Mouse (Mus musculus) neural tube, embryonic 15.5 days (tissue): Measurements from ENCODE around the gene BC017158. TPM values are rescaled to one million over a fixed set of nuclear protein-coding genes. Genes with fewer than 3 reads are reported as not detected.
A peak's percentile ranks its signal among the peaks of the same experiment; 100 is the strongest.

Source experiments
- ATAC-seq: fragments of 200-750 bp; cut with Nextera tagmentation; 2 replicates; pipeline ENCODE4 v1.8.0; 2017; ENCODE audit warnings: mild to moderate bottlenecking, moderate TSS enrichment, moderate library complexity; ENCODE audit not compliant: low FRiP score
- H3K27ac ChIP-seq: fragments of 300-500 bp; sonication (generic); replicated peaks from 2 replicates; pipeline ENCODE4 v1.5.1; 2015; ENCODE audit warnings: mild to moderate bottlenecking, inconsistent platforms
- H3K27me3 ChIP-seq: fragments of 300-500 bp; sonication (generic); replicated peaks from 2 replicates; pipeline ENCODE4 v1.6.1; 2015; ENCODE audit warnings: inconsistent platforms
- H3K36me3 ChIP-seq: fragments of 300-500 bp; sonication (generic); 2 replicates; pipeline ENCODE4 v1.6.1; 2015; ENCODE audit warnings: inconsistent platforms
- H3K4me1 ChIP-seq: fragments of 300-500 bp; sonication (generic); 2 replicates; pipeline ENCODE4 v1.6.1; 2015; ENCODE audit warnings: inconsistent platforms
- H3K4me2 ChIP-seq: fragments of 300-500 bp; sonication (generic); 2 replicates; pipeline ENCODE4 v1.6.1; 2015; ENCODE audit warnings: inconsistent platforms, mild to moderate bottlenecking, moderate library complexity
- H3K4me3 ChIP-seq: fragments of 300-500 bp; sonication (generic); replicated peaks from 2 replicates; pipeline ENCODE4 v1.5.1; 2015; ENCODE audit warnings: mild to moderate bottlenecking, inconsistent platforms
- H3K9ac ChIP-seq: fragments of 300-500 bp; sonication (generic); replicated peaks from 2 replicates; pipeline ENCODE4 v1.6.1; 2015; ENCODE audit warnings: mild to moderate bottlenecking, inconsistent platforms
- H3K9me3 ChIP-seq: fragments of 300-500 bp; sonication (generic); replicated peaks from 2 replicates; pipeline ENCODE4 v1.6.1; 2016; ENCODE audit warnings: inconsistent platforms
- WGBS: fragments of 180-500 bp; shearing (Covaris S2); methylation state at CpG from one replicate; pipeline ENCODE4 v1.1.7; 2015; ENCODE audit warnings: mixed read lengths; 5-methylcytosine and 5-hydroxymethylcytosine counted together
- polyA plus RNA-seq: library from polyadenylated mRNA; unstranded; fragments of >200 nt; fragmentation: Nextera tagmentation; extraction: Ambion mirVana; gene quantifications from 2 replicates; pipeline ENCODE4 v1.2.1, GENCODE M21; 2015

Gene BC017158
- polyA plus RNA-seq, 1 experiment from 2014 or later, result 22.7 TPM

- Histone ChIP-seq H3K4me1 (no peaks in the 10 kb centered on the region), H3K36me3 (no peaks in the 10 kb centered on the region), H3K4me2 (no peak overlapping the region), H3K9me3 (no peaks in the 10 kb centered on the region), H3K27ac (no peak overlapping the region), H3K9ac (no peak overlapping the region), H3K4me3 (no peak overlapping the region), H3K27me3 (no peaks in the 10 kb centered on the region)
- 73% methylated on average over 2 of the region's 2 CpGs for WGBS
- no peak for ATAC-seq
Observed at GRCm38 (mm10) chr7:128320219-128320816, 22.3 kb upstream of the BC017158 start.

- WGBS, result 90% methylated on average over 7 of the region's 7 CpGs
- no peak for ATAC-seq
- Histone ChIP-seq H3K27ac (no peak overlapping the region), H3K4me2 (no peak overlapping the region), H3K9me3 (no peaks in the 10 kb centered on the region), H3K27me3 (no peaks in the 10 kb centered on the region), H3K9ac (no peak overlapping the region), H3K4me3 (no peak overlapping the region), H3K36me3 (no peaks in the 10 kb centered on the region), H3K4me1 (no peaks in the 10 kb centered on the region)
Observed at GRCm38 (mm10) chr7:128319140-128319539, 21.2 kb upstream of the BC017158 start.

- Histone ChIP-seq H3K27me3 (no peaks in the 10 kb centered on the region), H3K9me3 (no peaks in the 10 kb centered on the region), H3K36me3 (no peaks in the 10 kb centered on the region), H3K9ac (no peak overlapping the region), H3K27ac (no peak overlapping the region), H3K4me2 (no peak overlapping the region), H3K4me3 (no peak overlapping the region), H3K4me1 (no peaks in the 10 kb centered on the region)
- 65% methylated on average over 4 of the region's 4 CpGs for WGBS
- no peak for ATAC-seq
Observed at GRCm38 (mm10) chr7:128317011-128317410, 19.0 kb upstream of the BC017158 start.

GRCm38 (mm10) chr7:128314491-128314890 is 16.5 kb upstream of the BC017158 start:
- Histone ChIP-seq H3K27ac (no peak overlapping the region), H3K9me3 (no peaks in the 10 kb centered on the region), H3K9ac (no peak overlapping the region), H3K36me3 (no peaks in the 10 kb centered on the region), H3K4me2 (no peak overlapping the region), H3K4me1 (0 out of 2 replicates have a peak, but pooled peaks cover 7% of the 10 kb centered on the region), H3K4me3 (no peak overlapping the region), H3K27me3 (no peaks in the 10 kb centered on the region)
- 79% methylated on average over 7 of the region's 7 CpGs for WGBS
- no peak for ATAC-seq

GRCm38 (mm10) chr7:128313601-128314000 is 15.6 kb upstream of the BC017158 start:
- Histone ChIP-seq H3K9me3 (no peaks in the 10 kb centered on the region), H3K27me3 (no peaks in the 10 kb centered on the region), H3K27ac (no peak overlapping the region), H3K4me1 (0 out of 2 replicates have a peak, but pooled peaks cover 7% of the 10 kb centered on the region), H3K4me2 (no peak overlapping the region), H3K36me3 (no peaks in the 10 kb centered on the region), H3K4me3 (no peak overlapping the region), H3K9ac (no peak overlapping the region)
- ATAC-seq, result no peak
- WGBS, result 84% methylated on average over 2 of the region's 2 CpGs

- no peak overlapping the region for H3K9ac ChIP-seq
- H3K27ac ChIP-seq, result no peak overlapping the region
- no peak overlapping the region for H3K4me3 ChIP-seq
- H3K4me2 ChIP-seq, result no peak overlapping the region
- H3K4me1 ChIP-seq, result 0 out of 2 replicates have a peak, but pooled peaks cover 7% of the 10 kb centered on the region
- H3K9me3 ChIP-seq, result no peaks in the 10 kb centered on the region
- 63% methylated on average over 13 of the region's 13 CpGs for WGBS
- no peak for ATAC-seq
- no peaks in the 10 kb centered on the region for H3K27me3 ChIP-seq
- no peaks in the 10 kb centered on the region for H3K36me3 ChIP-seq
Observed at GRCm38 (mm10) chr7:128312375-128313059, 14.5 kb upstream of the BC017158 start.

GRCm38 (mm10) chr7:128311811-128312210 is 13.8 kb upstream of the BC017158 start:
- no peaks in the 10 kb centered on the region for H3K36me3 ChIP-seq
- no peak overlapping the region for H3K27ac ChIP-seq
- no peak for ATAC-seq
- H3K4me1 ChIP-seq, result 0 out of 2 replicates have a peak, but pooled peaks cover 7% of the 10 kb centered on the region
- no peak overlapping the region for H3K9ac ChIP-seq
- no peaks in the 10 kb centered on the region for H3K27me3 ChIP-seq
- H3K4me3 ChIP-seq, result no peak overlapping the region
- H3K4me2 ChIP-seq, result no peak overlapping the region
- H3K9me3 ChIP-seq, result no peaks in the 10 kb centered on the region
- 63% methylated on average over 8 of the region's 8 CpGs for WGBS

GRCm38 (mm10) chr7:128311263-128311662 is 13.3 kb upstream of the BC017158 start:
- Histone ChIP-seq H3K4me2 (no peak overlapping the region), H3K9ac (no peak overlapping the region), H3K27ac (no peak overlapping the region), H3K9me3 (no peaks in the 10 kb centered on the region), H3K4me3 (no peak overlapping the region), H3K4me1 (0 out of 2 replicates have a peak, but pooled peaks cover 7% of the 10 kb centered on the region), H3K36me3 (no peaks in the 10 kb centered on the region), H3K27me3 (no peaks in the 10 kb centered on the region)
- 50% methylated on average over 3 of the region's 3 CpGs for WGBS
- no peak for ATAC-seq

- whole genome bisulfite sequencing, result 82% methylated on average over 8 of the region's 8 CpGs
- no peak overlapping the region for H3K4me2 ChIP-seq
- no peak for ATAC-seq
- H3K4me1 ChIP-seq, result 0 out of 2 replicates have a peak, but pooled peaks cover 7% of the 10 kb centered on the region
- H3K9ac ChIP-seq, result no peak overlapping the region
- H3K27ac ChIP-seq, result no peak overlapping the region
- H3K4me3 ChIP-seq, result no peak overlapping the region
- no peaks in the 10 kb centered on the region for H3K9me3 ChIP-seq
- H3K36me3 ChIP-seq, result no peaks in the 10 kb centered on the region
- H3K27me3 ChIP-seq, result no peaks in the 10 kb centered on the region
Observed at GRCm38 (mm10) chr7:128310229-128310688, 12.3 kb upstream of the BC017158 start.

- no peaks in the 10 kb centered on the region for H3K36me3 ChIP-seq
- 0 out of 2 replicates have a peak, but pooled peaks cover 7% of the 10 kb centered on the region for H3K4me1 ChIP-seq
- no peaks in the 10 kb centered on the region for H3K27me3 ChIP-seq
- no peak for ATAC-seq
- 0 out of 2 replicates have a peak overlapping the region, but pooled peaks have one; percentile 51 for H3K27ac ChIP-seq
- no peaks in the 10 kb centered on the region for H3K9me3 ChIP-seq
- H3K4me2 ChIP-seq, result no peak overlapping the region
- 70% methylated on average over 1 of the region's 1 CpGs for WGBS
- H3K9ac ChIP-seq, result no peak overlapping the region
- H3K4me3 ChIP-seq, result no peak overlapping the region
Observed at GRCm38 (mm10) chr7:128309776-128310175, 11.8 kb upstream of the BC017158 start.

- Histone ChIP-seq H3K9me3 (no peaks in the 10 kb centered on the region), H3K36me3 (no peaks in the 10 kb centered on the region), H3K9ac (no peak overlapping the region), H3K4me3 (no peak overlapping the region), H3K4me1 (0 out of 2 replicates have a peak, but pooled peaks cover 7% of the 10 kb centered on the region), H3K27ac (0 out of 2 replicates have a peak overlapping the region, but pooled peaks have one; percentile 6), H3K4me2 (no peak overlapping the region), H3K27me3 (no peaks in the 10 kb centered on the region)
- WGBS, result 59% methylated on average over 3 of the region's 3 CpGs
- no peak for ATAC-seq
Observed at GRCm38 (mm10) chr7:128309216-128309615, 11.2 kb upstream of the BC017158 start.

GRCm38 (mm10) chr7:128307851-128308250 is 9.9 kb upstream of the BC017158 start:
- no peaks in the 10 kb centered on the region for H3K9me3 ChIP-seq
- H3K4me3 ChIP-seq, result no peak overlapping the region
- H3K9ac ChIP-seq, result no peak overlapping the region
- no peaks in the 10 kb centered on the region for H3K27me3 ChIP-seq
- no peak for ATAC-seq
- H3K36me3 ChIP-seq, result no peaks in the 10 kb centered on the region
- H3K27ac ChIP-seq, result no peak overlapping the region
- H3K4me2 ChIP-seq, result no peak overlapping the region
- 0 out of 2 replicates have a peak, but pooled peaks cover 7% of the 10 kb centered on the region for H3K4me1 ChIP-seq
